Mouse (Mus musculus) liver, adult (tissue): Measurements from ENCODE around the gene Gpr12.

Source experiments
- GATA4 ChIP-seq: IDR thresholded peaks from 2 replicates; pipeline ENCODE4 v1.6.1; 2014; ENCODE audit warnings: mild to moderate bottlenecking, low read length; ENCODE audit not compliant: insufficient replicate concordance

Gpr12 gene

GRCm38 (mm10) chr5:146584478-146585306 lies at the start of gene Gpr12:
Gene Gpr12 (minus strand): TSS chr5:146585239.
- TF ChIP-seq GATA4 = no peak

DNA sequence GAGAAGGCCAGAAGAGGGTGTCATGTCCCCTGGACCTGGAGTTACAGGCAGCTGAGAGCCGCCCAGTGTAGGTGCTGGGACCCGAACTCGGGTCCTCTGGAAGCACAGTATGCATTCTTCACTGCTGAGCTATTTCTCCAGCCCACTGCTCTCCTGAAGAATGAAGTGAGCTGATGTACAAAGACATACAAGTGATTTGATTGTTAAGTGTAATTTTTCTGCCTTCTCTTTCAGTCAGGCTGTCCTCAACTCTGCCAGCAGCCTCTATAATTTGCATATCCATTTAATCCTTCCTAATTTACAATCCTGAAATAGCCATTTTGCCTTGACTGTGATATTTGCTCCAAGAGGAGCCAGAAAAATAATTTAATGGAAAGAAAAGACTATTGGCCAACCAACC lies 46.6 kb upstream of the Gpr12 start:
- no peak for TF ChIP-seq GATA4

- TF ChIP-seq GATA4 = no peak
Measured at GRCm38 (mm10) chr5:146630961-146631360, 45.9 kb upstream of the Gpr12 start.

DNA sequence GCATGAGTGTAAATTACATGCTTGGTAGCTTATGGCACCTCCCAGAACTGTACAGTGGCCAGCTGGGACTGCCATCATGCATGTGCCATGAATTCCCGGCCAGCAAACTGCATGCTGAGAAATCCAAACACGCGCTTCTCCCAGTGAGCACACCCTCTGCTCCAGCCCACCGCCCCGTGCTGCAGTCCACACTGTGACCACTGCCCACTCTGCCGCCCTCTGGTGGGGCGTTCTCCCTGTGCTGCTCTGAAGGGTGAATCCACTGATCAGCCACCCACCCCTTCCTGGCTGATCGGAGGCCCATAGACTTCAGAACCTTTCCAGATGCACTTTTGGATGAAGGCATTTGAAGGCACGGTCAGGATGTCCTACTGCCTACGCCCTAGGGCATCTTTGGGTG lies 44.6 kb upstream of the Gpr12 start:
- no peak for TF ChIP-seq GATA4

GRCm38 (mm10) chr5:146628804-146629203 lies 43.8 kb upstream of the Gpr12 start:
- TF ChIP-seq GATA4 = no peak

DNA sequence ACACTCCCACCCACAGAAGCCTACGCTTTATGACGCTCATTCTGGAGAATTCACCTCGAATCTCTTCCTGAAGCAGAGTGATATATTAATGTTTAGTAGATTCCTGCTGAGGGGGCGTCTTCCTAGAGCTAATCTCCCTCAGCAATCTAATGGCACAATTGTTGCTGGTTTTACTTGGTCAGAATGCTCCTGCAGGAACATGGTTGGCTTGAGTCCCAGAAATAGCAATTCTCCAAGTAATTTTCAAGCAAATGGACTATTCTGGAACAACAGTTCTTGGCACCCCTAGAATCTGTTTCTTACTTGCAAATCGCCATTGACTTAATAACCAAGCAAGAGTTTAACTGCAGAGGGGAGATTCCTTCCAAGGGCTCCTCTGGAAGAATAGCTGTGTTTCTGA lies 42.9 kb upstream of the Gpr12 start:
- no peak for TF ChIP-seq GATA4

- TF ChIP-seq GATA4 = no peak
Measured at GRCm38 (mm10) chr5:146625635-146626311, 40.7 kb upstream of the Gpr12 start.

- TF ChIP-seq GATA4 = no peak
Measured at GRCm38 (mm10) chr5:146611830-146612229, 26.8 kb upstream of the Gpr12 start.

DNA sequence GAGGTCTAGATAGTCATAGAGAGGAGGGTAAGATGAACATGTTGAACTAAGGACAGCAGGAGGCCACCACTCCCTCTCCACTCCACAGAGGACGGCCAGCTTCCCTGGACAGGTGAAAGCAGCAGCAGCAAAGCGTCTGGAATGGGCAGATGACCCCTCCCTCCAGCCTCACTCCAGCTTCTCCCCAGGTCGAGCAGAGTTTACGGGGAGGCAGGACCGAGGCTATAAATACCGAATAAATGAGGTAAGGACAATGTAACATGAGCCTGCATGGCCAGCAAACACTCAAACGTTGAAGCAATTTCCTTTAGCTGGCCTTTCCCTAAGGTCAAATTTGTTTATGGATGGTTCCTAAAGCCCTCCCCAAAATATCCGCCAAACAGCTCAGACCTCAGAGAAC lies 26.0 kb upstream of the Gpr12 start:
- TF ChIP-seq GATA4 = no peak

DNA sequence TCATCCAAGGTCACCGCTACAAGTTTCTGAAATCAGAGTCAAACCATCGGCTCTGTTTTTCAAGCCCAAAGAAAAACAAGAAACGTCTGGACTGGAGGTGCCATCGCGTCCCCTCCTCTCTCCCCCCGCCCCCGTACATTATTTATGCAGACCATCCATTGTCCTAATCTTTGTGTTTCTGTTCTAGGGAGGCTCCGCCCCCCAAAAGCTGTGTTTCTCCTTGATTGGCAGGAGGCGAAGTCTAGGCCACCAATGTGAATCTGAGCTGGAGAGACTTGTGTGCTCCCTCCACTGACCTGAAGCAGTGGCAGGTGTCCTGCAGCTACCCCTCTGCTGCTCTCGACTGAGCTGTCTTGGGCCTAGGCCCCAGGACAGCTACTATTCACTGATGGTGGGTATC lies 24.6 kb upstream of the Gpr12 start:
- no peak for TF ChIP-seq GATA4

DNA sequence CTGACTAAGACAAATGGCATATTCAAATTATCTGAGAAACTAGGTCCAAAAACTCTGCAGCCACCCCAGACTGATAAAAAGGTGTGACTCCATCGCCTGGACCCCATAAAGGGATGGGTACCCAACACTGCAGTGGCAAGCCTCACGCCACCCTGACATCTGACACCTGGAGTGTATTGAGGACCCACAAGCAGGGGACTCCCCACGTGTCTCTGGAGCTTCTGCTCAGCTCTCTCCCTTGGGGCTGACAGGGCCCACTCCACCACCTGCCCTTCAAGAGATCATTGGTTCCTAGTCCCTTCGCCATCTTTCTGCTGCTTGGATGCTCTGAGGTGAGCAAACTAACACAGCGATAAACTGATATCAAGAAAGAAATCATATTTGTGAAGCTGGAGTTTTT lies 22.8 kb upstream of the Gpr12 start:
- TF ChIP-seq GATA4 = no peak

DNA sequence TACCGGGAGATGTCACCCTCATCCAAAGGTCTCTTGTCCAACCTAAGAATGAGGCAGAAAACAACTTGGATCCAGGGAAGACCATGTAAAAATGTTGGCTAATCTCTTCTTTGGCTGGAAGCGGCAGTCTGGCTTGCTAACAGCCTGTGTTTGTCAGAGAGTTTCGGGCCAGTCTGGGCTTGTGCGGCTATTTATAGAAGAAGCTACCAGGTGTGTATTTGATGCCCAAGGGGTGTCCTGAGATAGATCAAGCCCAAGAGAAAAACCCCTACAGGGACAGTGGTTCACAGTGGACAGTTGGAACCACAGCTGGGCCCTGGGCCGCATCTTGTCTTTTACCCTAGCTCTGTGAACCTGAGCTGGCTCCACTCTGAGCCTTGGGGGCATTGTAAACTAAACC lies 21.9 kb upstream of the Gpr12 start:
- TF ChIP-seq GATA4 = no peak

DNA sequence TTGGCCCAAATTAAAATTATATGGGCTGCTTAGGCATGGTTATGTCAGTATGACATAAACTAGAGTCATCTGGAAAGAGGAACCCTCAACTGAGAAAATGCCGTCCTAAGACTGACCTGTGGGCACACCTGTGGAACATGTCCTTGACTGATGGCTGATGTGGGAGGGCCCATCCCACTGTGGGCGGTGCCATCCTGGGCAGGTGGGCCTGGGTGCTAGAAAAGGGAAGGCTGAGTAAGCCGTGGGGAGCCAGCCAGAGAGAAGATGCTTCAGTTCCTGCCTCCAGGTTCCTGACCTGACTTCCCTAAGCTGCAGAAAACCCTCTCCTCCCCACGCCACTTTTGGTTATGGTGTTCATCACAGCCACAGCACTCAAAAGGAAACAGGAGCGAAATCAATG lies 21.2 kb upstream of the Gpr12 start:
- TF ChIP-seq GATA4 = no peak

DNA sequence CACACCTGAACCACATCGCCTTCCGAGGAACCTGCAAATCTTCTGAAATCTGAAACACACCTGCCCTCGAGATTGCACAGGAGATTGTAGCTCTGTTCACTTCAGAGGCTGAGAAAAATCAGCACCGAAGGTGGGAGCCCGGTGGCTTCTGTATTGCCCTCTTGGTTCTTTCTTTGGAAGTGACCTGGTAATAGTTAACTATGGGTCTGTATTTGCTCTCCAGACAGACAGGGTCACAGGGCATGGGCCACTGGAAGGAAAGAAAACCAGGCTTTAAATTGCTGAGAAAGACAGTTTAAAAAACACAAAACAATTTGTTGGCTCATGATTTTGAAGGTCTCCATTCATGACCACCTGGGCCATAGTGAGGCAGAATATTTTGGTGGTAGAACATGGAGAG lies 14.9 kb upstream of the Gpr12 start:
- TF ChIP-seq GATA4 = no peak

DNA sequence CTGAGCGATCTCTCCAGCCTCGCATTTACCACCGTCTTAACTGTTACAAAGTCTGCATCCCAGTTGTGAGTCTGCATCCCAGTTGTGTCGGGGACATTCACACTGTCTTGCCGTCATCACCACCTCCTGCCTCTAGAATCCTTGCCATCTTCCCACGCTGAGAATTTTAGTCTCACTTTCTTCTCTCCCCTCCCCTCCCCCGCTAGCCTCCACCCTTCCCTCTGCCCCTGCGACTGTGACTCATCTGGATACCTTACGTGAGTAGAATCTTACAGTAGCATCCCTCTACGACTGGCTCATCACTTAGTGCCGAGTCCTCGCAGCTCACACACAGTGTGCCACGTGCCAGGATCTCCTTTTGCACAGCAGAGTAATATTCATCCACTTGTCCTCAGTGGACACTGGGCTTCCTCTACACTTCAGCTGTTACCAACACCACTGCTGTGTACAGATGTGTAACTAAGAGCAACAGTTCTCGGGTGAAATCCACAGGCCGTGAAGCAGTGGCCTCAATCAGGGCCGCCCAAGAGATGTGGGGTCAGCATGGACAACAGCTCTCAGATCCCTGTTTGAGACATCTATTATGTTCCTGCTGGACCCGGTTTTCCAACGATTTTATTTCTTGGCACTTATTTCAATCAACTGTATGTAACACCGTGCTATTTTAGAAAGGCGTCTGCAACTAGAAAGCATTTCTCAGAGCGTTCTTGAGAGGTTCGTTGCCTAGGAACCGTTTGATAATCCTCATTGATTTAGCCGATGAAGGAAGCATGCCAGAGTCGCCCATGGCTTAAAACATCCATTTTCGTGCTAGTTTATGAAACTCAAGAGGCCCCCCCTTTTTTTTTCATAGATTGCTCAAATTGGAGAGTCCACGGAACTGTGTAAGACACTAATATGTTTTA lies 13.4 kb upstream of the Gpr12 start:
- no peak for TF ChIP-seq GATA4

GRCm38 (mm10) chr5:146597503-146597874 lies 12.4 kb upstream of the Gpr12 start:
- no peak for TF ChIP-seq GATA4
